Mouse (Mus musculus) limb, embryonic 14.5 days (tissue): ENCODE data around the gene Fkbp9. TPM values are rescaled to one million over a fixed set of nuclear protein-coding genes. Genes with fewer than 3 reads are reported as not detected.
A peak's percentile ranks its signal among the peaks of the same experiment; 100 is the strongest.

ENCODE experiments used
- ATAC-seq: fragments of 200-750 bp; cut with Nextera tagmentation; 2 replicates; pipeline ENCODE4 v1.8.0; 2017; ENCODE audit warnings: low read depth, moderate number of reproducible peaks, moderate TSS enrichment; ENCODE audit not compliant: low FRiP score
- DNase-seq: peaks from one replicate; pipeline ENCODE4 v3.0.0-alpha.2; 2015; ENCODE audit warnings: low spot score
- H3K27ac ChIP-seq: fragments of 300-500 bp; sonication (generic); replicated peaks from 2 replicates; pipeline ENCODE4 v1.5.1; 2014; ENCODE audit warnings: low read depth, mild to moderate bottlenecking, low read length, moderate library complexity, mixed read lengths
- H3K27me3 ChIP-seq: fragments of 300-500 bp; sonication (generic); 2 replicates; pipeline ENCODE4 v1.6.1; 2014; ENCODE audit warnings: low read length, mixed read lengths; ENCODE audit not compliant: control insufficient read depth, insufficient read depth
- H3K36me3 ChIP-seq: fragments of 300-500 bp; sonication (generic); 2 replicates; pipeline ENCODE4 v1.6.1; 2014; ENCODE audit warnings: mild to moderate bottlenecking, low read length, moderate library complexity, mixed read lengths; ENCODE audit not compliant: control insufficient read depth, insufficient read depth
- H3K4me1 ChIP-seq: fragments of 300-500 bp; sonication (generic); 2 replicates; pipeline ENCODE4 v1.6.1; 2014; ENCODE audit warnings: antibody characterized with exemption, low read length, mixed read lengths; ENCODE audit not compliant: control insufficient read depth, insufficient read depth
- H3K4me2 ChIP-seq: fragments of 300-500 bp; sonication (generic); replicated peaks from 2 replicates; pipeline ENCODE4 v1.6.1; 2014; ENCODE audit warnings: low read depth, mild to moderate bottlenecking, low read length, moderate library complexity; ENCODE audit not compliant: severe bottlenecking
- H3K4me3 ChIP-seq: fragments of 300-500 bp; sonication (generic); replicated peaks from 2 replicates; pipeline ENCODE4 v1.5.1; 2014; ENCODE audit warnings: low read length
- H3K9ac ChIP-seq: fragments of 300-500 bp; sonication (generic); 2 replicates; pipeline ENCODE4 v1.6.1; 2014; ENCODE audit warnings: mild to moderate bottlenecking, low read depth, low read length, moderate library complexity; ENCODE audit not compliant: severe bottlenecking
- H3K9me3 ChIP-seq: fragments of 300-500 bp; sonication (generic); 2 replicates; pipeline ENCODE4 v1.6.1; 2016; ENCODE audit warnings: low read length; ENCODE audit not compliant: control insufficient read depth
- POLR2A ChIP-seq: fragments of 200-500 bp; IDR thresholded peaks from 2 replicates; pipeline ENCODE4 v1.8.0; 2012; ENCODE audit warnings: inconsistent platforms, mild to moderate bottlenecking, moderate library complexity, borderline replicate concordance; ENCODE audit not compliant: insufficient read depth, insufficient read length; ENCODE audit errors: extremely low read depth
- WGBS: fragments of 180-500 bp; shearing (Covaris S2); extraction: QIAGEN DNeasy Blood & Tissue Kit; methylation state at CpG from one replicate; pipeline ENCODE4 v1.1.7; 2014; 5-methylcytosine and 5-hydroxymethylcytosine counted together
- polyA plus RNA-seq, 2 experiments: library from polyadenylated mRNA; depleted of rRNA in 1 of 2; stranded (reverse) in 1 of 2; unstranded in 1 of 2; fragments of >200 nt; fragmentation: Nextera tagmentation in 1 of 2; extraction: Ambion mirVana in 1 of 2; gene quantifications; 2 replicates each; pipeline versions ENCODE4 v1.2.1 to v1.2.3; 2012 to 2014

Gene Fkbp9
- polyA plus RNA-seq, 2 experiments = 219 to 239 TPM

- H3K4me2 ChIP-seq = no peak overlapping the region
- no peaks in the 10 kb centered on the region for H3K4me1 ChIP-seq
- ATAC-seq (no peak), DNase-seq (no peak)
- H3K4me3 ChIP-seq = no peak overlapping the region
- no peak for TF ChIP-seq POLR2A
- no peak overlapping the region for H3K27ac ChIP-seq
- no peak overlapping the region for H3K9ac ChIP-seq
- no peaks in the 10 kb centered on the region for H3K9me3 ChIP-seq
- no peaks in the 10 kb centered on the region for H3K27me3 ChIP-seq
- no peaks in the 10 kb centered on the region for H3K36me3 ChIP-seq
- 52% methylated on average over 3 of the region's 3 CpGs for WGBS
Observed at GRCm38 (mm10) chr6:56825657-56826056, 6.2 kb upstream of the Fkbp9 start.

DNA sequence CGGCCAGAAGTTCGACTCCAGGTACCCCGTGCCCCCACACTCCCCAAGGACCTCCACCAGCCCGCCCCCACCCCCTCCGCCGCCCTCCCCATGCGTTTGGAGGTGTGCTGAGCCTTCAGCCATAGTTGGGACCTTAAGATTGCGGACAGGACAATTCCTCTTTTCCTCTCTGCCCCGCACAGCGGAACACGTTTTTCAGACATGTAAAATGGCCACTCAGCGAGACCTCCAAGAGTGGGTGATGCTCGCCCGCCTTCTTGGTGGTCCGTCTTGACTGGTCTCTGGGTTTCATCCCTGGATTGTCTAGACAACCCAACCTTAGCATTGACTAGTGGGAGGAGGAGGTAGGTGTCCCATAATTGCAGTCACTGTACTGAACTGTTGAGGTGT lies 543 bp downstream of the Fkbp9 start:
- peak overlapping the region; percentile 68 for H3K4me2 ChIP-seq
- TF ChIP-seq POLR2A = no peak

GRCm38 (mm10) chr6:56832830-56833229 lies 971 bp downstream of the Fkbp9 start:
- H3K9ac ChIP-seq = peak overlapping the region; percentile 93
- H3K27me3 ChIP-seq = no peaks in the 10 kb centered on the region
- H3K36me3 ChIP-seq = peaks cover 19% of the 10 kb centered on the region
- no peak for TF ChIP-seq POLR2A
- no peak overlapping the region for H3K27ac ChIP-seq
- DNase-seq (no peak), ATAC-seq (0 out of 2 replicates have a peak, but pooled peaks have one; percentile 2)
- H3K9me3 ChIP-seq = no peaks in the 10 kb centered on the region
- peak overlapping the region; percentile 80 for H3K4me3 ChIP-seq
- H3K4me1 ChIP-seq = peaks cover 12% of the 10 kb centered on the region; the same call in 1 of the 2 replicates
- peak overlapping the region; percentile 68 for H3K4me2 ChIP-seq

More for the DNA sequence above, 543 bp downstream of the Fkbp9 start:
- Histone ChIP-seq H3K27ac (peak overlapping the region; percentile 88), H3K9ac (peak overlapping the region; percentile 93), H3K4me1 (peaks cover 12% of the 10 kb centered on the region; the same call in 1 of the 2 replicates), H3K9me3 (no peaks in the 10 kb centered on the region), H3K27me3 (no peaks in the 10 kb centered on the region), H3K36me3 (peaks cover 15% of the 10 kb centered on the region), H3K4me3 (peak overlapping the region; percentile 80)
- 2% methylated on average over 15 of the region's 15 CpGs for WGBS
- ATAC-seq = no peak; the same call in none of the 2 replicates
- DNase-seq = peak; percentile 30

GRCm38 (mm10) chr6:56834769-56835168 lies 2.9 kb downstream of the Fkbp9 start:
- no peak for DNase-seq
- H3K4me2 ChIP-seq = no peak overlapping the region
- no peaks in the 10 kb centered on the region for H3K9me3 ChIP-seq
- H3K4me3 ChIP-seq = no peak overlapping the region
- H3K36me3 ChIP-seq = peaks cover 26% of the 10 kb centered on the region
- H3K27ac ChIP-seq = no peak overlapping the region
- peaks cover 12% of the 10 kb centered on the region; the same call in 1 of the 2 replicates for H3K4me1 ChIP-seq
- no peak for ATAC-seq
- no peaks in the 10 kb centered on the region for H3K27me3 ChIP-seq
- no peak for TF ChIP-seq POLR2A
- no peak overlapping the region for H3K9ac ChIP-seq
- 57% methylated on average over 5 of the region's 5 CpGs for WGBS

DNA sequence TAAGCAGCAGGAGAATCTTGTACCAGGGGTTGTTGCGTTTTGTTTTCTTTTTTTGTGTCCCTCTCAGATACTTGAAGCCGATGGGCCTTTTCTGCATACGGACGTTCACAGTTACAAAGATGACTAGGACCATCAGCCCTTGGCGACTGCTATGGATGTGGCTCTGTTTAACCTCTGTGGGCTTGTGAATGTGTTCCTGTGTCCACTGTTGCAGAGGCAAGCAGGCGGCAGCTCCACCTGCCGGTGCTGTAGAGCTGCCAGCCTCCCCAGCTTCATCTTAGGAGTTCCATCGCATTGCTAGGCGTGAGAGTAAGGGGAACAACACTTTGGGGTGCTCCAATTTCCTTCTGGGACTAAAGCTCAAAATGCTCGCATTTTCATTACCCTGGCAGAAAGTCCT lies 3.7 kb downstream of the Fkbp9 start:
- no peak overlapping the region for H3K9ac ChIP-seq
- no peak overlapping the region for H3K4me3 ChIP-seq
- no peak overlapping the region for H3K4me2 ChIP-seq
- no peaks in the 10 kb centered on the region for H3K27me3 ChIP-seq
- no peak overlapping the region for H3K27ac ChIP-seq
- no peak for DNase-seq
- peaks cover 12% of the 10 kb centered on the region; the same call in 1 of the 2 replicates for H3K4me1 ChIP-seq
- no peak for TF ChIP-seq POLR2A
- WGBS = 85% methylated on average over 10 of the region's 10 CpGs
- no peak for ATAC-seq
- H3K36me3 ChIP-seq = peaks cover 30% of the 10 kb centered on the region
- no peaks in the 10 kb centered on the region for H3K9me3 ChIP-seq

DNA sequence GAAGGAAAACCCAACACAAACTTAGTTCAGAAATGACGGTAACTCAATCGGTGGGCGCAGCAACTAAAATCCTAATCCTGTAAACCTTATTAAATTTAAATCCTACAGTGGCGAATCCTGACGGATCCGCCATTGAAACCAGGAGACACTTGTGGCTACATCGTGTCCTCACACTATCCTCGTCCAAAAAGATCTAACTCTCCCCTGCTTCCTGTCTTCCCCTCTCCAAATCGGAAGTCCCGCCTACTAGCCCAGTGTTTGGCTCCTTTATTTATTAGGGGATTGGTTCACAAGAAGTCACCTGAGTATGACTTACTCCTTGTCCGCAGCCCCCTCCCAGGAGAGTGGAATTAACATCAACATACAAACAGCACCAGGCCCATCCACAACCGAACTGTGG lies 5.3 kb downstream of the Fkbp9 start:
- Histone ChIP-seq H3K9me3 (no peaks in the 10 kb centered on the region), H3K27ac (no peak overlapping the region), H3K4me1 (peaks cover 12% of the 10 kb centered on the region; the same call in 1 of the 2 replicates), H3K4me3 (no peak overlapping the region), H3K9ac (no peak overlapping the region), H3K27me3 (no peaks in the 10 kb centered on the region), H3K36me3 (peaks cover 36% of the 10 kb centered on the region), H3K4me2 (no peak overlapping the region)
- ATAC-seq (no peak), DNase-seq (no peak)
- no peak for TF ChIP-seq POLR2A
- 95% methylated on average over 12 of the region's 12 CpGs for WGBS
